Mouse (Mus musculus) MEL (cell line): Measurements from ENCODE around the gene Tfpt.

ENCODE experiments used
- CHD2 ChIP-seq: IDR thresholded peaks from 2 replicates; pipeline ENCODE4 v1.6.1; 2011; ENCODE audit warnings: low read length, improper control_type of control experiment
- CTCF ChIP-seq, 3 experiments: IDR thresholded peaks in 2 of 3; conservative IDR thresholded peaks in 1 of 3; 2 replicates each; pipeline ENCODE4 v1.5.1; 2011 to 2012; ENCODE audit warnings: low read length in 3 of 3, low read depth in 2 of 3, mild to moderate bottlenecking in 2 of 3, improper control_type of control experiment in 1 of 3, inconsistent platforms in 1 of 3, mixed read lengths in 1 of 3, moderate library complexity in 1 of 3; ENCODE audit not compliant: control insufficient read depth in 1 of 3, insufficient read depth in 1 of 3, poor library complexity in 1 of 3, severe bottlenecking in 1 of 3
- E2F4 ChIP-seq: IDR thresholded peaks from 2 replicates; pipeline ENCODE4 v1.6.1; 2011; ENCODE audit warnings: low read depth, low read length, improper control_type of control experiment, borderline replicate concordance
- EP300 ChIP-seq, 2 experiments: IDR thresholded peaks; 2 replicates each; pipeline ENCODE4 v1.6.1; 2011; ENCODE audit warnings: improper control_type of control experiment in 2 of 2, low read length in 2 of 2, low read depth in 1 of 2, mild to moderate bottlenecking in 1 of 2
- MAX ChIP-seq: IDR thresholded peaks from 2 replicates; pipeline ENCODE4 v1.6.1; 2011; ENCODE audit warnings: low read length, improper control_type of control experiment
- MYC ChIP-seq: IDR thresholded peaks from 2 replicates; pipeline ENCODE4 v1.6.1; 2011; ENCODE audit warnings: low read depth, mild to moderate bottlenecking, low read length, improper control_type of control experiment, moderate library complexity
- POLR2A ChIP-seq, 2 experiments: IDR thresholded peaks; 2 replicates each; pipeline ENCODE4 v1.6.1; 2011 to 2012; ENCODE audit warnings: low read length in 2 of 2, mild to moderate bottlenecking in 2 of 2, control low read depth in 1 of 2, improper control_type of control experiment in 1 of 2, low read depth in 1 of 2, moderate library complexity in 1 of 2; ENCODE audit not compliant: control insufficient read depth in 1 of 2, insufficient read depth in 1 of 2, poor library complexity in 1 of 2
- TCF12 ChIP-seq: IDR thresholded peaks from 2 replicates; pipeline ENCODE4 v1.6.1; 2014; ENCODE audit warnings: low read depth, mild to moderate bottlenecking, inconsistent platforms, low read length, improper control_type of control experiment, moderate library complexity
- USF2 ChIP-seq, 2 experiments: IDR thresholded peaks; 2 replicates each; pipeline ENCODE4 v1.6.1; 2011 to 2012; ENCODE audit warnings: improper control_type of control experiment in 2 of 2, low read length in 2 of 2, borderline replicate concordance in 1 of 2, inconsistent platforms in 1 of 2, low read depth in 1 of 2, mild to moderate bottlenecking in 1 of 2; ENCODE audit not compliant: insufficient read depth in 1 of 2
- ZKSCAN1 ChIP-seq: IDR thresholded peaks from 2 replicates; pipeline ENCODE4 v1.6.1; 2012; ENCODE audit warnings: low read depth, mild to moderate bottlenecking, inconsistent platforms, low read length, improper control_type of control experiment, moderate library complexity

DNA sequence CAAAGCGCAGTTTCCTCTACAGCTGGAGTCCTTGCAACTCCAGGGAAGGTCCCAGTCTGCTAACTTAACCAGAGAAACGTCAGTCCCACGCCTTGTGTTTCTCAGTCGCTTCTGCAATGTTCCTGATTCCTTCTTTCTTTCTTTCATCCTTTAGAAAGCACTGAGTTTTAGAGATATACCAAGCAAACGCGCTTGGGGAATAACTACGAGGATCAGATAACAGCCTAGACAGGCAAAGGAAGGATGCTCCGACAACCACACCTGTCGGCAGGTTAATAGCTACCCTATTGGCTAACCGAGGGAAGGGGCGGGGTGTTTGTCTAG is 14.6 kb upstream of the Tfpt start:
- TF ChIP-seq CTCF (IDR thresholded peaks at IDR 0.05 in 2 of 3, conservative IDR thresholded peaks at IDR 0.05 in 1 of 3; ENCODE audit: control insufficient read depth in 1 of 3, insufficient read depth in 1 of 3, low read depth in 2 of 3, low read length in 3 of 3, poor library complexity in 1 of 3, severe bottlenecking in 1 of 3), result no peak
- no peak for TF ChIP-seq MYC
- TF ChIP-seq TCF12, result no peak
- TF ChIP-seq CHD2, result no peak
- no peak for TF ChIP-seq MAX
- TF ChIP-seq EP300 (IDR thresholded peaks at IDR 0.05; ENCODE audit: low read depth in 1 of 2, low read length in 2 of 2), result no peak
- TF ChIP-seq POLR2A (IDR thresholded peaks at IDR 0.05; ENCODE audit: control insufficient read depth in 1 of 2, insufficient read depth in 1 of 2, low read depth in 1 of 2, low read length in 2 of 2, poor library complexity in 1 of 2), result no peak
- no peak for TF ChIP-seq E2F4
- TF ChIP-seq USF2 (IDR thresholded peaks at IDR 0.05; ENCODE audit: borderline replicate concordance in 1 of 2, insufficient read depth in 1 of 2, low read depth in 1 of 2, low read length in 2 of 2), result no peak
- TF ChIP-seq ZKSCAN1, result no peak
